ENCODE assay signal across 8 mouse cellular contexts in the genomic region with DNA sequence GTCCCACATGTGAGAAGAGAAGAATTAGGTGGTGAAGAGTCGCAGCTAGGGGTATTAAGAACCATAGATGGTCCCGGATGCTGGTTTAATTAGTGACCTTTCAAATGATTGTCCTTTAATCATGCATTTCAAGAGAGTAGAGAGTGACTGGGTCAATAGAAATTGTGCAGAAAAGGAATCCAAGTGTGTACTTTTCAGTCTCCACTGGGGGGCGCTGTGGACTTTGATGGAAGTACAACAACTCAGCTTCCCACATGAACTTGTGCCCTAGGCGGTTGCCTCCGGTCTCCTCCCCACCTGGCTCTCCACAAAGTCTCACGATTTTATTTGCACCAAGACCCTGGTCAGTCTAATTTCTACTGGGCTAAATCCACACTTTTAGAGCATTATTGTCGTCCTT.
A peak's percentile ranks its signal among the peaks of the same experiment; 100 is the strongest.
DNase-seq lines count a peak whose midpoint lies in the region; ATAC-seq and TF ChIP-seq lines count a peak whose summit lies in the region.

No protein-coding gene starts in this region.

- no peak for TF ChIP-seq CTCF in lung, adult 2 months (IDR thresholded peaks at IDR 0.05; ENCODE audit: insufficient read depth, low read length)
- TF ChIP-seq CTCF in stomach, postnatal 0 days (IDR thresholded peaks at IDR 0.05; ENCODE audit: low read depth), result peak; percentile 75

- H3K4me1 ChIP-seq in embryonic facial prominence, embryonic 14.5 days (ENCODE audit: control insufficient read depth, insufficient read depth, low read length), result peaks cover 15% of the 10 kb centered on the region
- H3K4me1 ChIP-seq in lung, adult 2 months (ENCODE audit: control insufficient read depth, insufficient read depth, low read length), result no peaks in the 10 kb centered on the region
- H3K4me1 ChIP-seq in stomach, postnatal 0 days (replicated peaks; ENCODE audit: control insufficient read depth, insufficient read depth), result no peaks in the 10 kb centered on the region

- H3K27ac ChIP-seq in embryonic facial prominence, embryonic 14.5 days (replicated peaks; ENCODE audit: low read depth, low read length), result no peak overlapping the region
- H3K27ac ChIP-seq in stomach, postnatal 0 days (replicated peaks), result no peak overlapping the region

- TF ChIP-seq EP300 in stomach, postnatal 0 days (optimal IDR thresholded peaks at IDR 0.05), result no peak

- no peak overlapping the region for H3K4me3 ChIP-seq in embryonic facial prominence, embryonic 14.5 days (ENCODE audit: low read depth, low read length)
- no peak overlapping the region for H3K4me3 ChIP-seq in lung, adult 2 months (replicated peaks; ENCODE audit: extremely low read depth, low read depth, low read length)
- H3K4me3 ChIP-seq in stomach, postnatal 0 days (ENCODE audit: low read depth, low read length), result no peak overlapping the region

- 43% methylated on average over 7 of the region's 7 CpGs for WGBS in embryonic facial prominence, embryonic 14.5 days
- WGBS in lung, adult 2 months, result 34% methylated on average over 7 of the region's 7 CpGs
- 38% methylated on average over 7 of the region's 7 CpGs for WGBS in stomach, postnatal 0 days

- no peaks in the 10 kb centered on the region for H3K36me3 ChIP-seq in embryonic facial prominence, embryonic 14.5 days (ENCODE audit: control insufficient read depth, insufficient read depth, low read length)
- no peaks in the 10 kb centered on the region for H3K36me3 ChIP-seq in stomach, postnatal 0 days (ENCODE audit: control insufficient read depth, insufficient read depth, low read length)

- ATAC-seq in embryonic facial prominence, embryonic 14.5 days (ENCODE audit: low read depth), result no peak
- no peak for ATAC-seq in stomach, postnatal 0 days (ENCODE audit: low FRiP score, low TSS enrichment)

- H3K9me3 ChIP-seq in embryonic facial prominence, embryonic 14.5 days (ENCODE audit: control insufficient read depth, low read length), result no peaks in the 10 kb centered on the region
- H3K9me3 ChIP-seq in stomach, postnatal 0 days (ENCODE audit: control insufficient read depth, low read length), result no peaks in the 10 kb centered on the region

- H3K27me3 ChIP-seq in embryonic facial prominence, embryonic 14.5 days (replicated peaks; ENCODE audit: control insufficient read depth, insufficient read depth, low read length), result no peaks in the 10 kb centered on the region
- no peaks in the 10 kb centered on the region for H3K27me3 ChIP-seq in stomach, postnatal 0 days (ENCODE audit: control insufficient read depth, insufficient read depth, low read length)

- no peak for TF ChIP-seq POLR2A in lung, adult 2 months (IDR thresholded peaks at IDR 0.05; ENCODE audit: borderline replicate concordance, extremely low read depth, low read depth, low read length)

- no peak overlapping the region for H3K4me2 ChIP-seq in embryonic facial prominence, embryonic 14.5 days (ENCODE audit: low read depth, low read length)
- H3K4me2 ChIP-seq in stomach, postnatal 0 days (replicated peaks; ENCODE audit: low read depth), result no peak overlapping the region

- peak; percentile 25 to 44 for DNase-seq in cerebellum, adult 18-20 months
- no peak for DNase-seq in cerebellum, adult 11-12 months
- DNase-seq in 3T3-L1 (ENCODE audit: low read depth, low spot score), result peak; percentile 54
- peak; percentile 91 for DNase-seq in adrenal gland, postnatal 14 days
- peak; percentile 74 for DNase-seq in embryonic facial prominence, embryonic 14.5 days (ENCODE audit: low spot score)
- DNase-seq in kidney, postnatal 25 days, result peak; percentile 70 to 80
- DNase-seq in lung, adult 2 months, result peak; percentile 21
- peak; percentile 77 for DNase-seq in stomach, postnatal 0 days (ENCODE audit: low spot score)

- H3K9ac ChIP-seq in embryonic facial prominence, embryonic 14.5 days (ENCODE audit: low read depth, low read length), result no peak overlapping the region
- no peak overlapping the region for H3K9ac ChIP-seq in stomach, postnatal 0 days (ENCODE audit: low read length)
